Mouse (Mus musculus): Measurements from ENCODE around the gene Gkap1. TPM values are rescaled to one million over a fixed set of nuclear protein-coding genes. Genes with fewer than 3 reads are reported as not detected.

Gkap1 gene
- polyA plus RNA-seq, 1 experiment, result 195 TPM

- Histone ChIP-seq H3K36me3 (ENCODE audit: control insufficient read depth, insufficient read depth, low read length) (peaks cover 2% of the 10 kb centered on the region), H3K4me3 (ENCODE audit: control insufficient read depth, low read depth, low read length) (no peak overlapping the region), H3K27ac (ENCODE audit: control insufficient read depth, insufficient read depth, low read depth, low read length) (peak overlapping the region; percentile 14), H3K27me3 (ENCODE audit: control insufficient read depth, insufficient read depth, low read length) (no peaks in the 10 kb centered on the region), H3K4me1 (ENCODE audit: control insufficient read depth, insufficient read depth, low read length) (peaks cover 5% of the 10 kb centered on the region; the same call in 1 of the 2 replicates)
- TF ChIP-seq POLR2A (IDR thresholded peaks at IDR 0.05; ENCODE audit: control insufficient read depth, low read depth, low read length) (no peak), CTCF (IDR thresholded peaks at IDR 0.05; ENCODE audit: control insufficient read depth, insufficient read depth, insufficient replicate concordance, low read depth, low read length) (no peak)
Observed at GRCm38 (mm10) chr13:58266864-58267263, 8.6 kb downstream of the Gkap1 start.

- Histone ChIP-seq H3K27me3 (ENCODE audit: control insufficient read depth, insufficient read depth, low read length) (no peaks in the 10 kb centered on the region), H3K27ac (ENCODE audit: control insufficient read depth, insufficient read depth, low read depth, low read length) (no peak overlapping the region), H3K4me1 (ENCODE audit: control insufficient read depth, insufficient read depth, low read length) (0 out of 2 replicates have a peak, but pooled peaks cover 2% of the 10 kb centered on the region), H3K36me3 (ENCODE audit: control insufficient read depth, insufficient read depth, low read length) (peaks cover 3% of the 10 kb centered on the region), H3K4me3 (ENCODE audit: control insufficient read depth, low read depth, low read length) (no peak overlapping the region)
- TF ChIP-seq POLR2A (IDR thresholded peaks at IDR 0.05; ENCODE audit: control insufficient read depth, low read depth, low read length) (no peak), CTCF (IDR thresholded peaks at IDR 0.05; ENCODE audit: control insufficient read depth, insufficient read depth, insufficient replicate concordance, low read depth, low read length) (no peak)
Observed at GRCm38 (mm10) chr13:58263546-58263945, 12.0 kb downstream of the Gkap1 start.

GRCm38 (mm10) chr13:58261674-58262073 is 13.8 kb downstream of the Gkap1 start:
- Histone ChIP-seq H3K27me3 (ENCODE audit: control insufficient read depth, insufficient read depth, low read length) (no peaks in the 10 kb centered on the region), H3K4me1 (ENCODE audit: control insufficient read depth, insufficient read depth, low read length) (0 out of 2 replicates have a peak, but pooled peaks cover 2% of the 10 kb centered on the region), H3K36me3 (ENCODE audit: control insufficient read depth, insufficient read depth, low read length) (peaks cover 4% of the 10 kb centered on the region), H3K4me3 (ENCODE audit: control insufficient read depth, low read depth, low read length) (no peak overlapping the region), H3K27ac (ENCODE audit: control insufficient read depth, insufficient read depth, low read depth, low read length) (peak overlapping the region; percentile 10; the same call in 1 of the 2 replicates)
- TF ChIP-seq CTCF (IDR thresholded peaks at IDR 0.05; ENCODE audit: control insufficient read depth, insufficient read depth, insufficient replicate concordance, low read depth, low read length), result no peak
- no peak for TF ChIP-seq POLR2A (IDR thresholded peaks at IDR 0.05; ENCODE audit: control insufficient read depth, low read depth, low read length)

- TF ChIP-seq POLR2A (IDR thresholded peaks at IDR 0.05; ENCODE audit: control insufficient read depth, low read depth, low read length), result no peak
- TF ChIP-seq CTCF (IDR thresholded peaks at IDR 0.05; ENCODE audit: control insufficient read depth, insufficient read depth, insufficient replicate concordance, low read depth, low read length), result no peak
- H3K27me3 ChIP-seq (ENCODE audit: control insufficient read depth, insufficient read depth, low read length), result no peaks in the 10 kb centered on the region
- peaks cover 8% of the 10 kb centered on the region for H3K36me3 ChIP-seq (ENCODE audit: control insufficient read depth, insufficient read depth, low read length)
- H3K4me1 ChIP-seq (ENCODE audit: control insufficient read depth, insufficient read depth, low read length), result no peaks in the 10 kb centered on the region
- no peak overlapping the region for H3K4me3 ChIP-seq (ENCODE audit: control insufficient read depth, low read depth, low read length)
- no peak overlapping the region for H3K27ac ChIP-seq (ENCODE audit: control insufficient read depth, insufficient read depth, low read depth, low read length)
Observed at GRCm38 (mm10) chr13:58253268-58253667, 22.2 kb downstream of the Gkap1 start.

GRCm38 (mm10) chr13:58248957-58249356 is 26.5 kb downstream of the Gkap1 start:
- TF ChIP-seq POLR2A (IDR thresholded peaks at IDR 0.05; ENCODE audit: control insufficient read depth, low read depth, low read length), result no peak
- TF ChIP-seq CTCF (IDR thresholded peaks at IDR 0.05; ENCODE audit: control insufficient read depth, insufficient read depth, insufficient replicate concordance, low read depth, low read length), result no peak
- Histone ChIP-seq H3K27me3 (ENCODE audit: control insufficient read depth, insufficient read depth, low read length) (no peaks in the 10 kb centered on the region), H3K27ac (ENCODE audit: control insufficient read depth, insufficient read depth, low read depth, low read length) (no peak overlapping the region), H3K4me1 (ENCODE audit: control insufficient read depth, insufficient read depth, low read length) (no peaks in the 10 kb centered on the region), H3K4me3 (ENCODE audit: control insufficient read depth, low read depth, low read length) (no peak overlapping the region), H3K36me3 (ENCODE audit: control insufficient read depth, insufficient read depth, low read length) (peaks cover 6% of the 10 kb centered on the region)

GRCm38 (mm10) chr13:58236536-58236935 is 39.0 kb downstream of the Gkap1 start:
- H3K27me3 ChIP-seq (ENCODE audit: control insufficient read depth, insufficient read depth, low read length), result no peaks in the 10 kb centered on the region
- H3K27ac ChIP-seq (ENCODE audit: control insufficient read depth, insufficient read depth, low read depth, low read length), result no peak overlapping the region
- no peak overlapping the region for H3K4me3 ChIP-seq (ENCODE audit: control insufficient read depth, low read depth, low read length)
- TF ChIP-seq CTCF (IDR thresholded peaks at IDR 0.05; ENCODE audit: control insufficient read depth, insufficient read depth, insufficient replicate concordance, low read depth, low read length) (no peak), POLR2A (IDR thresholded peaks at IDR 0.05; ENCODE audit: control insufficient read depth, low read depth, low read length) (no peak)
- no peaks in the 10 kb centered on the region for H3K4me1 ChIP-seq (ENCODE audit: control insufficient read depth, insufficient read depth, low read length)
- peaks cover 3% of the 10 kb centered on the region for H3K36me3 ChIP-seq (ENCODE audit: control insufficient read depth, insufficient read depth, low read length)

GRCm38 (mm10) chr13:58232611-58233010 is 42.9 kb downstream of the Gkap1 start:
- Histone ChIP-seq H3K36me3 (ENCODE audit: control insufficient read depth, insufficient read depth, low read length) (peaks cover 1% of the 10 kb centered on the region; the same call in 1 of the 2 replicates), H3K27ac (ENCODE audit: control insufficient read depth, insufficient read depth, low read depth, low read length) (no peak overlapping the region), H3K4me3 (ENCODE audit: control insufficient read depth, low read depth, low read length) (no peak overlapping the region), H3K4me1 (ENCODE audit: control insufficient read depth, insufficient read depth, low read length) (no peaks in the 10 kb centered on the region), H3K27me3 (ENCODE audit: control insufficient read depth, insufficient read depth, low read length) (no peaks in the 10 kb centered on the region)
- TF ChIP-seq CTCF (IDR thresholded peaks at IDR 0.05; ENCODE audit: control insufficient read depth, insufficient read depth, insufficient replicate concordance, low read depth, low read length) (peak; percentile 41; the same call in 1 of the 2 replicates), POLR2A (IDR thresholded peaks at IDR 0.05; ENCODE audit: control insufficient read depth, low read depth, low read length) (no peak)
